Mouse (Mus musculus) brain, adult 2 months (tissue): Measurements from ENCODE around the gene Lasp1.

Experiments used
- DNase-seq: peaks from one replicate; pipeline ENCODE4 v3.0.0; 2011; ENCODE audit warnings: low read depth, low spot score

The Lasp1 gene

DNA sequence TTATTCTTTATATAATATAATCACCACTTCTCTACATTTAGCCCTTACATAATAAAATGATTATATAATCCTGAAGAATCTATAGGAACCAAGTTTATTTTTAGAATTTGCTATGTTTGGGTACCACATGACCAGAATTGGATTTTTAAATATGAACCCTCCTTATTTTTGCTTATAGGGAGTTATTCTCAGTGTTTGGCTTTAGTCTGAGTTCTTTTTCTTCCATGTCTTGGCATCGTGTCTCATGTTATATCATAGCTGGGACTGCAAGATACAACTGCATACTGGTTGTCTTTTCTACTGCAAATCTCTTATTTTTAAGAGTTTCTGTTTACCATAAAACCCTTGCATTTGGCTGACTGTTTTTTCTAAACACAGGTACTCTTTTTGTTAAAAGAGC lies 75.6 kb downstream of the Lasp1 start:
- peak; percentile 61 for DNase-seq

DNA sequence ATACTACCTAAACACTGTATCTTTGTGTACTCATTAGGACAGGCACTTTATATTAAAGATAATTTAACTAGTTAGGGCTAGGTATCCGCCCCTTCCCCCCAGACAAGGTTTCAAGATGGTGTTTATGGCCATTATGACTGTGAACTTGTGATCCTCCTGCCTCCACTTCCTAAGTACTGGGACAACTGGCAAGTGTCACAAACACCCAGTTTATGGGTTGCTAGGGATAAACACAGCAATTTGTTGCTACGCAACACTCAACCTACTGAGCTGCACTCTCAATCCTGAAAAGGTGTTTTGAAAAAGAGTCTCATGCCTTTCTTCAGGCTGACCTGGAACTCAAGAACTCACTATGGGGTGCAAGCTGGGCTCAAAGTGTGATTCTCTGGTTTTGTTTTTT lies 78.5 kb downstream of the Lasp1 start:
- no peak for DNase-seq

DNA sequence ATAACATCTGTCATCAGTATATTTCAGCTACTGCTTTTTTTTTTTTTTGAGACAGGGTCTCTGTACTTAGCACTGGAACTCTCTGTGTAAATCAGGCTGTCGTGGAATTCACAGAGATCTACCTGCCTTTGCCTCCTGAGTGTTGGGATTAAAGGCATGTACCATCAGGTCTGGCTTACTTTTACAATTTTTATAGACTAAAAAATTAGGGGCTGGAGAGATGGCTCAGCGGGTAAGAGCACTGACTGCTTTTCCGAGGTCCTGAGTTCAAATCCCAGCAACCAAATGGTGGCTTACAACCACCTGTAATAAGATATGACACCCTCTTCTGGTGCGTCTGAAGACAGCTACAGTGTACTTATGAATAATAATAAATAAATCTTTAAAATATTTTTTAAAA lies 81.6 kb downstream of the Lasp1 start:
- DNase-seq, result no peak

DNA sequence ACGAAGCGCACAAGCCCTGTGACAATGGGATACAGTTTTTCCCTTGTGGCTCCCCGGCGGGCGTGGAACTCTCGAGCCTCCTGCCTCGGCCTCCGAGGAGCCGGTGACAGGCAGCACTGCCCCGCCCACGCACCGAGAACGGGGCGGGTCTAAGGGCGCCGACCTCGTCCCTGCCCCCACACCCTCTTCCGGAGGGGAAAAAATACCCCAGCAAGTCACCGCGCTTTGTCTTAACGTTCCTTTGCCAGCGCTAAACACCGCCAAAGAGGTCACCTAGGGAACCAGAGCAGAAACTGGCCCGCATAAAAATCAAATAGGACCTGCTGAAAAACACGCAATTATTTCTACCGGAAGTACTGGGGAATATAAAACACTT lies 84.7 kb downstream of the Lasp1 start:
- DNase-seq, result peak; percentile 78

DNA sequence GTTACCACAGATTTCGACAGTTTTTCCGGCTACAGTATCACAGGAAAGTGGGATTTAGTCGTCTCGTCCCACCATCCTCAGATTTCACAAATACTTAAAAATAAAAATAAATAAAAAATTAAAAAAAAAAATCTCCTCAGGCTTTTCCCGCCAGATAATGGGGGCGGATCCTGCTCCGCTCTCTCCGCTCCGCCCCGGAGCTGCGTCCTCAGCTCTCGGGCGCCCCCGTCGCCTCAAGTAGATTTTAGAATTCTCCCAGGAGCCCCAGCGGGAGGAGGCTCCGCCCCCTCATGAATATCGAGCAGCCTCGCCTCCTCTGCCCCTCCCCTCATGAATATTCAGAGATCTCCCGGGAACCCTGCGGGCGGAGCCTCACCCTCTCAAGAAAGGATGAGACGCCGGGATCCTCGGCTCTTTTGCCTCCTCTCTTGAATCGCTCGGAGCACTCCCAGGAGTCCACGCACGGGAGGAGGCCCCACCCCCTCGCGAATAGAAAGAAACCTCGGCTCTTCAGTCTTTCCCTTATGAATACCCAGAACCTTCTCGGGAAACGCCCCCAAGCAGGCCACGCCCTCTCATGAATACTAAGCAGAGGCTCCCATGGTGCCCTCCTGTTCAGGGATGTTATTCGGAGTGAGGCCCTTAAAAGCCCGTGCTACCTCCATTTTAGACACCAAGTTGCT lies 85.3 kb downstream of the Lasp1 start, which contains the start of gene Fbxo47:
Fbxo47 (minus strand) TSS at position 237 of the 683 bp plus-strand sequence.
- DNase-seq, result peak; percentile 99

DNA sequence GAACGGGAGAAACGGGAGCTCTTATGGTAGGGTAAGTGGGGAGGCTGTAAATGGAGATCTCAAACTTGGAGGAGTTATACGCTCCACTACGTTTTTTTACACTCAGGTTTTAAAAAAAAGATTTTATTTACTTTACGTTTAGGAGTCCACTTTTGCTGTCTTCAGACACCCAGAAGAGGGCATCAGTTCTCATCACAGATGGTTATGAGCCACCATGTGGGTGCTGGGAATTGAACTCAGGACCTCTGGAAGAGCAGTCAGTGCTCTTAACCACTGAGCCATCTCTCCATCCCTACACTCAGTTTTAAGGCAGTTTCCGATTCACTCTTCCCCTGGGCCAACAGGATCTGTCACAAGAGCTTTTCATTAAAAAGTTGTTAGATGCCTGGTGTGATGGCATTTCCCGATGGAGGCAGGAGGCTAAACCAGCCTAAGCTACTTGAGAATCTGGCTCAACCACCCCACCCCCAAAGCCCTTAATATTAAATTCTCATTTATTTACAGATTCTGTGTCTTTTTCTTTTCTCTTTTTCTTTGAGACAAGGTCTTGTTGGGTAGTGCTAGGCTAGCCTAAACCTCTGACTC lies 85.9 kb downstream of the Lasp1 start:
- DNase-seq, result no peak

DNA sequence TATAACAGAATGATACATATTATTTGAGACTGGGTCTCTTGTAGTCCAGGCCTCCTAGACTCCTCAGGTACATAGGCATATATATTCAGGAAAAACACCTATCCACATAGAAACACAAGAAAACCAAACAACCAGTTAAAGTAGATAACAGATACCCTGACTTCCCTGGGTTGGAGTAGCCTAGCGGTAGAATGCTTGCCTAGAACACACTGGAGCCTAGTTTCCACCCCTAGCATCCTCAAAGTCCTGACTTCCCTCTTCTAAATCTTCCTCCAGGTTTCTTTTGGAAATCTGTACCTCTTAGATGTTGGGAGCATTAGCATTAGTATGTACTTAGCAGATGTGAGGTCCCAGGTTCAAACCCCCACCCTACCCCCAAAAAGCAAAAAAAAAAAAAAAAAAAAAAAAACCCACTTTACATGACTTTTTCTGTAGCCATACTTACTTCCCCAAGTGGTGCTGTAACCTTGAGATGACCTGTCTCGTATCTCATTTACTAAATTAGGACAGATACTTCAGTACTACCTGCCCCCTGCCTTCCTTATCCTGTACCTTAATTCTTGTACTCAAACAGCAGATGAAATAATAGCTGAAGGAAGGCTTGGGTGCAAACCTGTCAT lies 86.6 kb downstream of the Lasp1 start:
- DNase-seq, result no peak
